Mouse (Mus musculus) gastrocnemius, postnatal 25 days (tissue): ENCODE results near the gene Cenpu. TPM values are rescaled to one million over a fixed set of nuclear protein-coding genes. Genes with fewer than 3 reads are reported as not detected.

Experiments
- DNase-seq: peaks from one replicate; pipeline ENCODE4 v3.0.0; 2022
- total RNA-seq, 2 experiments: library from RNA; stranded (reverse); gene quantifications; 1 replicate in 1 of 2; 2 replicates in 1 of 2; pipeline ENCODE4 v1.2.3; 2021

Gene Cenpu
- total RNA-seq, 2 experiments from 2014 or later: 0.41 to 1.2 TPM

GRCm38 (mm10) chr8:46599314-46599904, 47.6 kb downstream of the Cenpu start:
- DNase-seq: no peak

GRCm38 (mm10) chr8:46600959-46601707, 49.3 kb downstream of the Cenpu start:
- DNase-seq: no peak

- DNase-seq: no peak
Observed at GRCm38 (mm10) chr8:46603587-46603986, 51.8 kb downstream of the Cenpu start.

- no peak for DNase-seq
Observed at GRCm38 (mm10) chr8:46606930-46607329, 55.1 kb downstream of the Cenpu start.

DNA sequence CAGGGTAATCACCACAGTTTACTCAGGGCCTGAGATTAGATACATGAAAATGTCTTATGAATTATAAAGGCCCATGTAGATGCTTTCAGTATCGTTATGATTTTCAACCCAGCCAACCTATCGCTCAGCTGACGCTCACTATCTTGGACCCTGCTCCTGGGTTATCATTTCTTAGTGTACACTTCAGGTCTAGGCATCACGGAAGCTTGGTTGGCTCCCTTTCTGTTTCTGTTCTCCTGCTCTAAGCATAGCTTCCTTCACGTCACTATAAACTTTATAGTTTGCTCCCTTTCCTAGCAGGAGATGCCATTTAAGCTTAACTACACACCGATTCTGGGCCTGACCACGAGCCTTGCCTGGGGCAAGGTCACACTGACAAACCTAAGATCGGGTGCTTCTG, 59.7 kb downstream of the Cenpu start:
- no peak for DNase-seq

DNA sequence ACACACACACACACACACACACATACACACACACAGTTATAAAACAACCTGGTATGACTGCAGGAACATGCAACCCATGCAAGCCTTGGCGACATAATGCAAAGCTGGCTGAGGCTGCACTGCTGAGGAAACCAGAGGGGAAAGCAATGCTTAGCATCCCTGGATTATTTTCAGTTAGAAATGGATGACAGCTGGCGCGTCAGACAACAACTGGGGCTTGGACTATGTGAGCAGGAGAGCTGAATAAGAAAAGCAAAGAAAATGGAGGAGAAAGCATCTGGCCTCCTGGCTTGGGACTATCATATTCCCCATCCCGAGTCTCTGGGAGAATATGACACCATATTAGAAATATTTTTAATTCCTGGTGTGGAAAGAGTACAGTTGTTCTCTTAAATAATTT, 61.1 kb downstream of the Cenpu start:
- DNase-seq: no peak

GRCm38 (mm10) chr8:46613377-46613776, 61.5 kb downstream of the Cenpu start:
- DNase-seq: peak; percentile 32

GRCm38 (mm10) chr8:46615936-46616335, 64.1 kb downstream of the Cenpu start:
- no peak for DNase-seq

- DNase-seq: peak; percentile 98
Observed at GRCm38 (mm10) chr8:46616879-46617689, 65.3 kb downstream of the Cenpu start, which contains the start of the genes Primpol and Casp3. Gene Primpol, minus strand, starts transcription at chr8:46617212. Gene Casp3, plus strand, starts transcription at chr8:46617291.

DNA sequence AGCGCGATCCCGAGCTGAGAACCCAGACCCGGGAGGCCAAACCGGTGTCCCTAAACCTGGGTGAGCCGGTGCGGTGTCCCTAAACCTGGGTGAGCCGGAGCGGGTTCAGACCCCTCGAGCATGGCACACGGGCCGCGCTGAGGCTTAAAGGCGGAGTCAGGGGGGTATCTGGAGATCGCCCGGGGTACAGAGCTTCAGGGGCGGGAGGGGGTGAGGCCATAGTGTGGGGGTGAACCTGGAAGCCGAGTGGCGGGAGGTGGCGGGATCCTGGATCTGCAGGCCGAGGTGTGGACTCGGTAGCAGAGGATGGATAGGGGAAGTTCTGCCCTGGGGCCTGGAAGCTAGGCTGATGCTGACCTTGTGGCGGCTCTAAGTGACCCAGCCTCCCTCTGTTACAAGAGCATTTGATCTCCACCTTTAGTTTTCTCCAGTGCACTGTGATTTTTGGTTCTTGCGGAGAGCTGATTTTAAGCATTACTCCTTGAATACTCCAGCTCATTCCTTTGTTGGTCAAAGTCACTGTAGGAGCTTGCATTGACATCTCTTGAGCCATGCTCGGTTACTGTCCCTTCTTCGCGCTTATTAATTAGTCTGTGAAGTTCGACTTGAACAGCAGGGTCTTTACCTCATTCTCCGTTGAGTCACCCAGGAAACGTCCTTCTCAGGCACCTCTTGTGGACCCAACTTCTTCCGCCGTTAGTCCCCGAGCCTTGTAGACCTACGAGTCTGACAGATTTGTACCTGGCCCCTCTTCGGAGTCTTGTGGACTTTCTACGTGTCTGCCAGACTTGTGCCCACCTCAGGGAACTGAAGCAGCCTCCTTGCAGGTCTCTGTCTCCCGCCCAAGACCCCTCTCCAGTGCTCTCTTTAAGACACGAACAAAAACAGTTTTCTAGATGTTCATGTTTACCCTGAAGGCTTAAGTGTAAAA, 66.1 kb downstream of the Cenpu start:
- peak; percentile 32 for DNase-seq

GRCm38 (mm10) chr8:46618639-46619320, 67.0 kb downstream of the Cenpu start:
- no peak for DNase-seq

DNA sequence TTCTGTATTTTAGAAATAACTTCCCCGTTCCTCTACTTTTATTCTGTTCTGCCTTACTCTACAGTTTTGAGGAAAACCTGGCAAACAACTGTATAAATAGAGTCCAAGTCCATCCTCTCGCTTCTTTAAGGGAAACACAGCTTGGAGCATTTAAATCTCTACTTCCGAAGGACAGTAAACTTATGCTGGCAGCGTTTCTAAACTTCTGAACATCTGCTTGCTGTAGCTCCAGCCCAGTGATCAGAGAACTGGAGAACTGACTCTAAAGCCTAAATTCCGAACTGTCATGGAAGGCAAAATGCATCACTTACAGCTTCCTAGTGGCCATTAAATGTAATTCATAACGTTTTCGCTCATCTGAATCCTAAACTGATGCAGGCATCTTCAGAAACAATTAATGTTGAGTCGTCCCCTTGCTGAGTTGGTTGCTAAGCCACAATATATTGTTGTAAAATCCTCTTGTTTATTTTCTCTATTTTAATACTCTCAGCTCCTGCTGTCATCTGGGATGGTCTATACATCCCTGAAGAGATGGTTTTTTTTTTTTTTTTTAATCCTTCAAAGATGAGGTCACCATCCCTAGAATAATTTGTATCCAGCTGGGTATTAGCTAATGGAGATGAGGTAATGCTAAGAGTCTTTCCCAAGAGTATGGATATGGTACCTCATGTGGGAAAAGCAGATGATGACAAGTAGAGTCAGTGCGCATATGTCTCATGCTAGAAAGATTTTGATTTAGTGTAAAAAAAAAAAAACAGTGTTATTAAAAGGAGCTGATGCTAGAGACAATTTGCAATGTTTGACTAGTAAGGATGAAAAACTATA, 70.8 kb downstream of the Cenpu start:
- DNase-seq: no peak

- no peak for DNase-seq
Observed at GRCm38 (mm10) chr8:46625166-46625565, 73.3 kb downstream of the Cenpu start.

DNA sequence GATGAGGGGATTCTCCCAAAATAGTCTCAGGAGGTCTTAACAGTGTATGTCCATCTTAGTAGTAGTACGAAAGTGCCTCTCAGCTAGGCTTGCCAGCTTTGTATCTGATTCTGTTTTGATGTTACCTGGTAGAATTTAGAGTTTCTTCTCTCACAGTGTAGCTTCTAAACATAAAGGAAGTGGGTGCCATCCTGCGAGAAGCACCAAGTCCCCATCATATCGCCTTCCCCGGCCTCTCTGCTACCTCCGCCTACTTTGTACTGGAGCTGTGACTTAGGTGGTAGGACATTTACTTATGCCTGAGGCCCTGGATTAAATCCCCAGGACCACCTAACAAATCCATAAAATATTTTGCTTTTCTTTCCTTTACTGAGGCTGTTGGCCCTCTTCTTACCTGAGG, 74.8 kb downstream of the Cenpu start:
- DNase-seq: no peak

DNA sequence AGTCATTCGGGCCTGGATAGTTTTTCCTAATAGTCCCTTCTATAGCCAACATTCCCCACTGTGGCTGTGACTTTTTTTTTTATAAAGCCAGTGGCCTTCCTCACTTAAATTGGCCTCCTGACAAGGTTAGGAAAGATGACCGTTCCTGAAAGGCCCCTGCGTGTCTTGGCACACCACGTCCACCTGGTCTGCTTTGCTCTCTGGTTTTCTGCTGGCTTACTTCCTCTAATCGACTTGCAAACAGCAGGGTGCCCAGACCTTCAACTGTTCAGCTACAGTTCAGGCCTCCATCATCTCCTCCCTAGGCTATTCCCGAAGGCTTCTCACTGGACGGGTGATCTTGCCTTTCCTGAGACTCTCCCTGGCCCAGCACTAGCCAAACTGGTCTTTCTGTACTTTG, 76.1 kb downstream of the Cenpu start:
- DNase-seq: no peak

GRCm38 (mm10) chr8:46628645-46629044, 76.8 kb downstream of the Cenpu start:
- no peak for DNase-seq
